Mouse (Mus musculus): ENCODE measurements around the gene Eml1.
A peak's percentile ranks its signal among the peaks of the same experiment; 100 is the strongest.

GRCm38 (mm10) chr12:108541088-108541487, 170.3 kb downstream of the Eml1 start:
- peak; percentile 78 for TF ChIP-seq CTCF (IDR thresholded peaks at IDR 0.05; ENCODE audit: low read depth, low read length)
- TF ChIP-seq EP300 (IDR thresholded peaks at IDR 0.05; ENCODE audit: insufficient read depth, low read depth, low read length) = no peak

Measured in ES-Bruce4 (cell line).